Comparison of ENCODE assay signal across 27 mouse cellular contexts in genomic region chr8:71758816-71759215, GRCm38 (mm10). TPM values are rescaled to one million over a fixed set of nuclear protein-coding genes. Genes with fewer than 3 reads are reported as not detected.
A peak's percentile ranks its signal among the peaks of the same experiment; 100 is the strongest.
DNase-seq lines count a peak whose midpoint lies in the region; ATAC-seq and TF ChIP-seq lines count a peak whose summit lies in the region.
"Had no signal": no experiment of that assay in that cellular context is flagged by ENCODE, and none has a peak within 500 bp of the region (broad histone marks: within the 10 kb centered on the region; RNA-seq: fewer than 3 reads in every experiment).

No protein-coding gene starts in this region.

- no peaks in the 10 kb centered on the region for H3K27me3 ChIP-seq in forebrain, embryonic 10.5 days (ENCODE audit: poor library complexity, severe bottlenecking)
- H3K27me3 ChIP-seq in forebrain, postnatal 0 days (ENCODE audit: insufficient read depth, low read length) = no peaks in the 10 kb centered on the region
- no peaks in the 10 kb centered on the region for H3K27me3 ChIP-seq in hindbrain, embryonic 16.5 days (replicated peaks; ENCODE audit: control insufficient read depth, insufficient read depth, low read length)
- no peaks in the 10 kb centered on the region for H3K27me3 ChIP-seq in hindbrain, embryonic 14.5 days (ENCODE audit: control insufficient read depth, insufficient read depth, low read length)
- no peaks in the 10 kb centered on the region for H3K27me3 ChIP-seq in midbrain, embryonic 12.5 days
- H3K27me3 ChIP-seq in midbrain, embryonic 16.5 days (ENCODE audit: control insufficient read depth, insufficient read depth, low read depth, low read length) = no peaks in the 10 kb centered on the region
- H3K27me3 ChIP-seq: embryonic facial prominence, embryonic 12.5 days; heart, embryonic 13.5 days; kidney, embryonic 15.5 days; limb, embryonic 15.5 days; liver, embryonic 15.5 days; neural tube, embryonic 12.5 days had no signal

- H3K9me3 ChIP-seq in forebrain, embryonic 10.5 days = no peaks in the 10 kb centered on the region
- no peaks in the 10 kb centered on the region for H3K9me3 ChIP-seq in forebrain, postnatal 0 days (ENCODE audit: low read length)
- no peaks in the 10 kb centered on the region for H3K9me3 ChIP-seq in hindbrain, embryonic 16.5 days (ENCODE audit: control insufficient read depth, low read length)
- no peaks in the 10 kb centered on the region for H3K9me3 ChIP-seq in hindbrain, embryonic 14.5 days (ENCODE audit: control insufficient read depth, low read length)
- H3K9me3 ChIP-seq in midbrain, embryonic 12.5 days = no peaks in the 10 kb centered on the region
- H3K9me3 ChIP-seq in midbrain, embryonic 16.5 days (replicated peaks; ENCODE audit: control insufficient read depth, low read length, poor library complexity, severe bottlenecking) = no peaks in the 10 kb centered on the region
- H3K9me3 ChIP-seq: embryonic facial prominence, embryonic 12.5 days; heart, embryonic 13.5 days; kidney, embryonic 15.5 days; limb, embryonic 15.5 days; liver, embryonic 15.5 days; neural tube, embryonic 12.5 days had no signal

- no peak overlapping the region for H3K9ac ChIP-seq in forebrain, postnatal 0 days
- H3K9ac ChIP-seq in hindbrain, embryonic 16.5 days (ENCODE audit: low read depth, low read length) = no peak overlapping the region
- H3K9ac ChIP-seq in hindbrain, embryonic 14.5 days = no peak overlapping the region
- H3K9ac ChIP-seq in midbrain, embryonic 12.5 days (replicated peaks) = no peak overlapping the region
- H3K9ac ChIP-seq in midbrain, embryonic 16.5 days (ENCODE audit: low read depth, low read length) = no peak overlapping the region
- H3K9ac ChIP-seq: embryonic facial prominence, embryonic 12.5 days; heart, embryonic 13.5 days; kidney, embryonic 15.5 days; limb, embryonic 15.5 days; liver, embryonic 15.5 days; neural tube, embryonic 12.5 days had no signal

- H3K27ac ChIP-seq in forebrain, embryonic 10.5 days = no peak overlapping the region
- H3K27ac ChIP-seq in forebrain, postnatal 0 days (ENCODE audit: low read depth, low read length) = no peak overlapping the region
- no peak overlapping the region for H3K27ac ChIP-seq in hindbrain, embryonic 16.5 days (ENCODE audit: low read depth, low read length)
- H3K27ac ChIP-seq in hindbrain, embryonic 14.5 days = no peak overlapping the region
- no peak overlapping the region for H3K27ac ChIP-seq in midbrain, embryonic 12.5 days (replicated peaks)
- no peak overlapping the region for H3K27ac ChIP-seq in midbrain, embryonic 16.5 days (ENCODE audit: low read length)
- H3K27ac ChIP-seq: embryonic facial prominence, embryonic 12.5 days; heart, adult 2 months; heart, embryonic 13.5 days; kidney, embryonic 15.5 days; limb, embryonic 15.5 days; liver, embryonic 15.5 days; neural tube, embryonic 12.5 days; stomach, postnatal 0 days had no signal

- H3K4me3 ChIP-seq in forebrain, embryonic 10.5 days = no peak overlapping the region
- H3K4me3 ChIP-seq in forebrain, postnatal 0 days (ENCODE audit: low read depth, low read length) = no peak overlapping the region
- H3K4me3 ChIP-seq in hindbrain, embryonic 16.5 days (ENCODE audit: low read length) = no peak overlapping the region
- H3K4me3 ChIP-seq in hindbrain, embryonic 14.5 days (replicated peaks; ENCODE audit: low read length) = no peak overlapping the region
- no peak overlapping the region for H3K4me3 ChIP-seq in midbrain, embryonic 12.5 days
- no peak overlapping the region for H3K4me3 ChIP-seq in midbrain, embryonic 16.5 days (ENCODE audit: low read depth, low read length)
- H3K4me3 ChIP-seq: embryonic facial prominence, embryonic 12.5 days; heart, adult 2 months; heart, embryonic 13.5 days; kidney, embryonic 15.5 days; limb, embryonic 15.5 days; liver, embryonic 15.5 days; neural tube, embryonic 12.5 days had no signal

- no peak for TF ChIP-seq CTCF in forebrain, postnatal 0 days (IDR thresholded peaks at IDR 0.05; ENCODE audit: low read depth)

- peak; percentile 13 for DNase-seq in forebrain, embryonic 10.5 days (ENCODE audit: extremely low spot score, low spot score)
- no peak for DNase-seq in forebrain, postnatal 0 days
- no peak for DNase-seq in hindbrain, embryonic 14.5 days (ENCODE audit: low spot score)
- no peak for DNase-seq in adrenal gland, adult 2 months
- no peak for DNase-seq in kidney, adult 18-20 months
- DNase-seq: cerebellum, adult 2 months; cerebellum, postnatal 25 days; gastrocnemius, postnatal 36 days; heart, adult 2 months; heart, postnatal 14 days; kidney, postnatal 36 days; left cerebral cortex, postnatal 4 days; lung, postnatal 4 days; midbrain, embryonic 14.5 days; thymus, adult 2 months had no signal

- WGBS in forebrain, embryonic 10.5 days = 68% methylated on average over 3 of the region's 3 CpGs
- WGBS in forebrain, postnatal 0 days = 19% methylated on average over 3 of the region's 3 CpGs
- 42% methylated on average over 3 of the region's 3 CpGs for WGBS in hindbrain, embryonic 16.5 days
- WGBS in hindbrain, embryonic 14.5 days = 36% methylated on average over 3 of the region's 3 CpGs
- WGBS in midbrain, embryonic 12.5 days = 65% methylated on average over 3 of the region's 3 CpGs
- 46% methylated on average over 3 of the region's 3 CpGs for WGBS in midbrain, embryonic 16.5 days

- no peak overlapping the region for H3K4me2 ChIP-seq in forebrain, postnatal 0 days (ENCODE audit: low read depth)
- no peak overlapping the region for H3K4me2 ChIP-seq in hindbrain, embryonic 16.5 days (ENCODE audit: low read length)
- H3K4me2 ChIP-seq in hindbrain, embryonic 14.5 days (replicated peaks) = no peak overlapping the region
- no peak overlapping the region for H3K4me2 ChIP-seq in midbrain, embryonic 12.5 days (replicated peaks)
- no peak overlapping the region for H3K4me2 ChIP-seq in midbrain, embryonic 16.5 days (ENCODE audit: low read length)
- H3K4me2 ChIP-seq: embryonic facial prominence, embryonic 12.5 days; heart, embryonic 13.5 days; kidney, embryonic 15.5 days; limb, embryonic 15.5 days; liver, embryonic 15.5 days; neural tube, embryonic 12.5 days had no signal

- H3K36me3 ChIP-seq in forebrain, embryonic 10.5 days (replicated peaks) = no peaks in the 10 kb centered on the region
- no peaks in the 10 kb centered on the region for H3K36me3 ChIP-seq in forebrain, postnatal 0 days (ENCODE audit: insufficient read depth)
- no peaks in the 10 kb centered on the region for H3K36me3 ChIP-seq in hindbrain, embryonic 16.5 days (ENCODE audit: control insufficient read depth, insufficient read depth, low read length)
- H3K36me3 ChIP-seq in hindbrain, embryonic 14.5 days (replicated peaks; ENCODE audit: control insufficient read depth, insufficient read depth) = no peaks in the 10 kb centered on the region
- no peaks in the 10 kb centered on the region for H3K36me3 ChIP-seq in midbrain, embryonic 12.5 days
- no peaks in the 10 kb centered on the region for H3K36me3 ChIP-seq in midbrain, embryonic 16.5 days (ENCODE audit: control insufficient read depth, insufficient read depth, low read length)
- H3K36me3 ChIP-seq: embryonic facial prominence, embryonic 12.5 days; heart, embryonic 13.5 days; kidney, embryonic 15.5 days; limb, embryonic 15.5 days; liver, embryonic 15.5 days; neural tube, embryonic 12.5 days had no signal

- peaks cover 8% of the 10 kb centered on the region for H3K4me1 ChIP-seq in forebrain, embryonic 10.5 days
- no peaks in the 10 kb centered on the region for H3K4me1 ChIP-seq in forebrain, postnatal 0 days (ENCODE audit: insufficient read depth)
- H3K4me1 ChIP-seq in hindbrain, embryonic 16.5 days (ENCODE audit: control insufficient read depth, insufficient read depth, low read depth, low read length) = no peaks in the 10 kb centered on the region
- no peaks in the 10 kb centered on the region for H3K4me1 ChIP-seq in hindbrain, embryonic 14.5 days (replicated peaks; ENCODE audit: control insufficient read depth, insufficient read depth, low read length)
- H3K4me1 ChIP-seq in midbrain, embryonic 12.5 days = peaks cover 4% of the 10 kb centered on the region; the same call in 1 of the 2 replicates
- H3K4me1 ChIP-seq in midbrain, embryonic 16.5 days (ENCODE audit: control insufficient read depth, insufficient read depth, low read length) = no peaks in the 10 kb centered on the region
- H3K4me1 ChIP-seq: embryonic facial prominence, embryonic 12.5 days; heart, embryonic 13.5 days; kidney, embryonic 15.5 days; limb, embryonic 15.5 days; liver, embryonic 15.5 days; neural tube, embryonic 12.5 days had no signal

- no peak; the same call in 1 of the 2 replicates for ATAC-seq in forebrain, postnatal 0 days
- ATAC-seq in hindbrain, embryonic 16.5 days = peak; percentile 50; the same call in 1 of the 2 replicates
- ATAC-seq in hindbrain, embryonic 14.5 days (ENCODE audit: low FRiP score) = no peak
- 0 out of 2 replicates have a peak, but pooled peaks have one; percentile 23 for ATAC-seq in midbrain, embryonic 12.5 days (ENCODE audit: low FRiP score, low read depth)
- no peak for ATAC-seq in midbrain, embryonic 16.5 days
- ATAC-seq: intestine, postnatal 0 days had no signal

RNA-seq across cellular contexts. Expression of gene Fcho1, which starts 33.3 kb away (rescaled TPM):
- 12.6 and 13.2 TPM in 2 replicates for polyA plus RNA-seq in forebrain, embryonic 10.5 days (2016; fragmentation: Nextera tagmentation; extraction: Ambion mirVana)
- 97.2 and 101 TPM in 2 replicates for total RNA-seq in forebrain, postnatal 0 days (2014; rRNA removed)
- 62.4 and 68.7 TPM in 2 replicates for polyA plus RNA-seq in forebrain, postnatal 0 days (2015; fragmentation: Nextera tagmentation; extraction: Ambion mirVana)
- polyA plus RNA-seq in hindbrain, embryonic 16.5 days (2015; fragmentation: Nextera tagmentation; extraction: Ambion mirVana) = 78.6 and 89.5 TPM in 2 replicates
- 57.3 and 61.0 TPM in 2 replicates for polyA plus RNA-seq in hindbrain, embryonic 14.5 days (2014; fragmentation: Nextera tagmentation; extraction: Ambion mirVana)
- polyA plus RNA-seq in midbrain, embryonic 12.5 days (2016; fragmentation: Nextera tagmentation; extraction: Ambion mirVana) = 39.2 and 43.7 TPM in 2 replicates
- polyA plus RNA-seq in midbrain, embryonic 16.5 days (2015; fragmentation: Nextera tagmentation; extraction: Ambion mirVana) = 88.4 and 107 TPM in 2 replicates
- 1 to 10 TPM; 1.8 to 2.7 TPM for total RNA-seq in adrenal gland, adult 2 months (2021)
- 8.2 and 10.6 TPM in 2 replicates for polyA plus RNA-seq in adrenal gland, adult 2 months (2012; rRNA removed)
- total RNA-seq: gastrocnemius, adult 18-20 months had no signal

RNA-seq across cellular contexts. Expression of gene B3gnt3, which starts 57.2 kb away (rescaled TPM):
- polyA plus RNA-seq in forebrain, embryonic 10.5 days (2016; fragmentation: Nextera tagmentation; extraction: Ambion mirVana) = 0.41 and 0.69 TPM in 2 replicates
- total RNA-seq in forebrain, postnatal 0 days (2014; rRNA removed) = 0.24 and 0.92 TPM in 2 replicates
- polyA plus RNA-seq in forebrain, postnatal 0 days (2015; fragmentation: Nextera tagmentation; extraction: Ambion mirVana) = 0.44 and 0.49 TPM in 2 replicates
- 0.44 and 0.62 TPM in 2 replicates for polyA plus RNA-seq in hindbrain, embryonic 16.5 days (2015; fragmentation: Nextera tagmentation; extraction: Ambion mirVana)
- 0.21 and 0.41 TPM in 2 replicates for polyA plus RNA-seq in hindbrain, embryonic 14.5 days (2014; fragmentation: Nextera tagmentation; extraction: Ambion mirVana)
- polyA plus RNA-seq in midbrain, embryonic 12.5 days (2016; fragmentation: Nextera tagmentation; extraction: Ambion mirVana) = 0.55 and 0.66 TPM in 2 replicates
- polyA plus RNA-seq in midbrain, embryonic 16.5 days (2015; fragmentation: Nextera tagmentation; extraction: Ambion mirVana) = 0.20 and 0.50 TPM in 2 replicates
- total RNA-seq in adrenal gland, adult 2 months (2021) = 1 to 10 TPM; 4.4 to 5.7 TPM
- 14.4 and 17.5 TPM in 2 replicates for polyA plus RNA-seq in adrenal gland, adult 2 months (2012; rRNA removed)

Comparison
In these comparisons a context has a peak if more than half of its experiments do, and no peak if none do; other contexts are left out.
1. ATAC-seq: peak in hindbrain, embryonic 16.5 days (single experiment) and midbrain, embryonic 12.5 days (single experiment); none in forebrain, postnatal 0 days (single experiment), hindbrain, embryonic 14.5 days (single experiment) and midbrain, embryonic 16.5 days (single experiment).